Mouse (Mus musculus): ENCODE measurements around the gene Mark4.

DNA sequence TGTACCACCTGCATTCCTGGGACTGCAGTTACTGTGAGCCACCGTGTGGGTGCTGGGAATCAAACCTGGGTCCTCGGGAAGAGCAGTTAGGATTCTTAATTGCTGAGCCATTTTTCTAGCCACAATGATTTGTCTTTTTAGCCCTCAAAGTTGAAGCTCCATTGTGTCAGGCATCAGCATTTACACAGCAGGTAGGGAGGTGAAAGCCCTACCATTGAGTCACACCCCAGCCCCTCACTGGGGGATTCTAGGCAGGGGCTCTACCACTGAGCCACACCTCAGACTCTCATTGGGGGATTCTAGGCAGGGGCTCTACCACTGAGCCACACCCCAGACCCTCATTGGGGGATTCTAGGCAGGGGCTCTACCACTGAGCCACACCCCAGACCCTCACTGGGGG, 22.3 kb downstream of the Mark4 start:
- TF ChIP-seq CTCF (IDR thresholded peaks at IDR 0.05) (no peak), EP300 (IDR thresholded peaks at IDR 0.05) (no peak)

All from lung, postnatal 0 days (tissue).